Mouse (Mus musculus) liver, postnatal 0 days (tissue): ENCODE results near the gene Ptpn14.

Source experiments
- CTCF ChIP-seq: sonication (generic); IDR thresholded peaks from 2 replicates; pipeline ENCODE4 v1.5.1; 2016; ENCODE audit warnings: antibody characterized with exemption, low read depth
- EP300 ChIP-seq: IDR thresholded peaks from 2 replicates; pipeline ENCODE4 v1.6.1; 2016; ENCODE audit warnings: antibody characterized with exemption, low read depth, mild to moderate bottlenecking

GRCm38 (mm10) chr1:189703591-189703990 is 24.5 kb upstream of the Ptpn14 start:
- TF ChIP-seq CTCF (no peak), EP300 (no peak)
